Mouse (Mus musculus) adrenal gland (tissue): ENCODE measurements around the gene Hells.

Experiments used
- intact Hi-C: fragments of 180-260 bp; cut with DNase I; formaldehyde crosslinking; loops from one replicate; pipeline ENCODE4 v1.15.1; 2025
- long read RNA-seq, 2 experiments: library from polyadenylated mRNA; unstranded; transcript quantifications; one replicate each; pipeline ENCODE4 v2.0.0; 2020; ENCODE audit warnings: borderline replicate concordance in 1 of 2; ENCODE audit not compliant: insufficient replicate concordance in 1 of 2

Hells gene
- long read RNA-seq, experiment 1, partial matches to known transcripts = 0 of 2 reads
- long read RNA-seq, experiment 1, other reads (novel, unspliced or antisense) = 2 of 2 reads
- long read RNA-seq, experiment 2, partial matches to known transcripts = 4 of 4 reads
- long read RNA-seq, experiment 2, other reads (novel, unspliced or antisense) = 0 of 4 reads

GRCm38 (mm10) chr19:38930788-38931565 lies at the start of gene Hells:
TSS of gene Hells (plus strand) at chr19:38930915.
- intact Hi-C loops = no loop called here

- intact Hi-C loops = no loop called here
Observed at GRCm38 (mm10) chr19:38901146-38902135, 29.3 kb upstream of the Hells start.

GRCm38 (mm10) chr19:38902501-38902900 lies 28.2 kb upstream of the Hells start:
- intact Hi-C loops = no loop called here

- intact Hi-C loops = no loop called here
Observed at GRCm38 (mm10) chr19:38913786-38914185, 16.9 kb upstream of the Hells start.

- intact Hi-C loops = no loop called here
Observed at GRCm38 (mm10) chr19:38914926-38915325, 15.8 kb upstream of the Hells start.

- intact Hi-C loops = no loop called here
Observed at GRCm38 (mm10) chr19:38915677-38916076, 15.0 kb upstream of the Hells start.

- intact Hi-C loops = no loop called here
Observed at GRCm38 (mm10) chr19:38928481-38929158, 2.1 kb upstream of the Hells start.

- intact Hi-C loops = no loop called here
Observed at GRCm38 (mm10) chr19:38929471-38930251, 1.1 kb upstream of the Hells start.

- intact Hi-C loops = no loop called here
Observed at GRCm38 (mm10) chr19:38930252-38930787, 395 bp upstream of the Hells start.

- intact Hi-C loops = no loop called here
Observed at GRCm38 (mm10) chr19:38931566-38931890, 813 bp downstream of the Hells start.

GRCm38 (mm10) chr19:38944590-38945307 lies 14.0 kb downstream of the Hells start:
- intact Hi-C loops = no loop called here

- intact Hi-C loops = no loop called here
Observed at GRCm38 (mm10) chr19:38970741-38971140, 40.0 kb downstream of the Hells start.

- intact Hi-C loops = no loop called here
Observed at GRCm38 (mm10) chr19:38972581-38972980, 41.9 kb downstream of the Hells start.

GRCm38 (mm10) chr19:38973666-38974065 lies 43.0 kb downstream of the Hells start:
- intact Hi-C loops = no loop called here

- intact Hi-C loops = no loop called here
Observed at GRCm38 (mm10) chr19:38976269-38976668, 45.6 kb downstream of the Hells start.

- intact Hi-C loops = loop anchor here (2.0 kb wide), 1 partner anchor 1243 kb away; no protein-coding TSS in a partner anchor
Observed at GRCm38 (mm10) chr19:38981966-38982365, 51.3 kb downstream of the Hells start.

GRCm38 (mm10) chr19:38998248-38998647 lies 67.5 kb downstream of the Hells start:
- intact Hi-C loops = no loop called here

GRCm38 (mm10) chr19:38998676-38999075 lies 68.0 kb downstream of the Hells start:
- intact Hi-C loops = no loop called here

- intact Hi-C loops = no loop called here
Observed at GRCm38 (mm10) chr19:39005132-39005531, 74.4 kb downstream of the Hells start.
